In genomic region chr7:125420190-125420589, GRCm38 (mm10) we compare ENCODE assay signal across 8 mouse cellular contexts. TPM values are rescaled to one million over a fixed set of nuclear protein-coding genes. Genes with fewer than 3 reads are reported as not detected.
DNase-seq lines count a peak whose midpoint lies in the region; ATAC-seq and TF ChIP-seq lines count a peak whose summit lies in the region.

No protein-coding gene starts in this region.

- H3K4me3 ChIP-seq in forebrain, postnatal 0 days (ENCODE audit: low read depth, low read length) = no peak overlapping the region
- H3K4me3 ChIP-seq in forebrain, embryonic 14.5 days (ENCODE audit: low read depth, low read length) = no peak overlapping the region
- H3K4me3 ChIP-seq in neural tube, embryonic 15.5 days (replicated peaks) = no peak overlapping the region
- H3K4me3 ChIP-seq in bone marrow, adult 2 months (replicated peaks; ENCODE audit: control insufficient read depth, low read depth, low read length) = no peak overlapping the region

- no peaks in the 10 kb centered on the region for H3K27me3 ChIP-seq in forebrain, postnatal 0 days (ENCODE audit: insufficient read depth, low read length)
- 0 out of 2 replicates have a peak, but pooled peaks cover 3% of the 10 kb centered on the region for H3K27me3 ChIP-seq in forebrain, embryonic 14.5 days (replicated peaks; ENCODE audit: control insufficient read depth, insufficient read depth, low read length)
- no peaks in the 10 kb centered on the region for H3K27me3 ChIP-seq in neural tube, embryonic 15.5 days (replicated peaks)

- no peaks in the 10 kb centered on the region for H3K4me1 ChIP-seq in forebrain, postnatal 0 days (ENCODE audit: insufficient read depth)
- H3K4me1 ChIP-seq in forebrain, embryonic 14.5 days (ENCODE audit: control insufficient read depth, insufficient read depth, low read length) = no peaks in the 10 kb centered on the region
- H3K4me1 ChIP-seq in neural tube, embryonic 15.5 days = peaks cover 9% of the 10 kb centered on the region; the same call in 1 of the 2 replicates
- H3K4me1 ChIP-seq in bone marrow, adult 2 months (ENCODE audit: control insufficient read depth, insufficient read depth, low read length) = no peaks in the 10 kb centered on the region

- peak; percentile 55 for TF ChIP-seq CTCF in forebrain, postnatal 0 days (IDR thresholded peaks at IDR 0.05; ENCODE audit: low read depth)
- peak; percentile 70 for TF ChIP-seq CTCF in bone marrow, adult 2 months (IDR thresholded peaks at IDR 0.05; ENCODE audit: control insufficient read depth, insufficient read depth, low read length)

- WGBS in forebrain, postnatal 0 days = 65% methylated on average over 2 of the region's 2 CpGs
- 62% methylated on average over 2 of the region's 2 CpGs for WGBS in forebrain, embryonic 14.5 days
- 65% methylated on average over 2 of the region's 2 CpGs for WGBS in neural tube, embryonic 15.5 days
- 67% methylated on average over 2 of the region's 2 CpGs for WGBS in bone marrow, adult 2 months

- H3K9ac ChIP-seq in forebrain, postnatal 0 days = no peak overlapping the region
- no peak overlapping the region for H3K9ac ChIP-seq in forebrain, embryonic 14.5 days (ENCODE audit: low read length)
- H3K9ac ChIP-seq in neural tube, embryonic 15.5 days (replicated peaks) = no peak overlapping the region

- no peaks in the 10 kb centered on the region for H3K9me3 ChIP-seq in forebrain, postnatal 0 days (ENCODE audit: low read length)
- no peaks in the 10 kb centered on the region for H3K9me3 ChIP-seq in forebrain, embryonic 14.5 days (replicated peaks; ENCODE audit: control insufficient read depth, low read length)
- no peaks in the 10 kb centered on the region for H3K9me3 ChIP-seq in neural tube, embryonic 15.5 days (replicated peaks)

- no peak for DNase-seq in forebrain, postnatal 0 days
- no peak for DNase-seq in forebrain, embryonic 14.5 days (ENCODE audit: low spot score)
- DNase-seq in neural tube, embryonic 10.5 days (ENCODE audit: extremely low spot score, low spot score) = peak; percentile 42
- DNase-seq in kidney, postnatal 10 days = peak; percentile 50
- peak; percentile 90 for DNase-seq in thymus, postnatal 4 days

- no peak for ATAC-seq in forebrain, postnatal 0 days
- no peak for ATAC-seq in forebrain, embryonic 14.5 days
- ATAC-seq in neural tube, embryonic 15.5 days (ENCODE audit: low FRiP score) = no peak
- peak; percentile 49 for ATAC-seq in monocyte, adult 5-6 weeks (replicated peaks; ENCODE audit: insufficient number of reproducible peaks, low FRiP score, low TSS enrichment, poor library complexity, severe bottlenecking)

- no peak overlapping the region for H3K27ac ChIP-seq in forebrain, postnatal 0 days (ENCODE audit: low read depth, low read length)
- no peak overlapping the region for H3K27ac ChIP-seq in forebrain, embryonic 14.5 days (ENCODE audit: low read depth, low read length)
- H3K27ac ChIP-seq in neural tube, embryonic 15.5 days (replicated peaks) = no peak overlapping the region
- no peak overlapping the region for H3K27ac ChIP-seq in bone marrow, adult 2 months (ENCODE audit: control insufficient read depth, insufficient read depth, low read depth, low read length, poor library complexity)

- no peaks in the 10 kb centered on the region for H3K36me3 ChIP-seq in forebrain, postnatal 0 days (ENCODE audit: insufficient read depth)
- H3K36me3 ChIP-seq in forebrain, embryonic 14.5 days (ENCODE audit: control insufficient read depth, insufficient read depth, low read length) = no peaks in the 10 kb centered on the region
- no peaks in the 10 kb centered on the region for H3K36me3 ChIP-seq in neural tube, embryonic 15.5 days

- H3K4me2 ChIP-seq in forebrain, postnatal 0 days (ENCODE audit: low read depth) = no peak overlapping the region
- no peak overlapping the region for H3K4me2 ChIP-seq in forebrain, embryonic 14.5 days (ENCODE audit: low read length)
- H3K4me2 ChIP-seq in neural tube, embryonic 15.5 days = no peak overlapping the region

- no peak for TF ChIP-seq POLR2A in bone marrow, adult 2 months (IDR thresholded peaks at IDR 0.05; ENCODE audit: borderline replicate concordance, control insufficient read depth, low read depth, low read length)

RNA-seq across cellular contexts. Expression of gene Kdm8, which starts 24.3 kb away (rescaled TPM):
- 4.7 and 6.9 TPM in 2 replicates for total RNA-seq in forebrain, postnatal 0 days (2014; rRNA removed)
- 1.9 and 3.1 TPM in 2 replicates for polyA plus RNA-seq in forebrain, postnatal 0 days (2015; fragmentation: Nextera tagmentation; extraction: Ambion mirVana)
- 5.2 TPM in 2 replicates for polyA plus RNA-seq in forebrain, embryonic 14.5 days (2014; fragmentation: Nextera tagmentation; extraction: Ambion mirVana)
- polyA plus RNA-seq in neural tube, embryonic 15.5 days (2015; fragmentation: Nextera tagmentation; extraction: Ambion mirVana) = 4.7 and 5.7 TPM in 2 replicates
- 1.5 and 2.5 TPM in 2 replicates for polyA plus RNA-seq in bone marrow, adult 2 months (2011; ENCODE audit: insufficient read depth, insufficient read length, low replicate concordance, missing spikeins)
- total RNA-seq in monocyte, adult 5-6 weeks (2017) = 0.75 to 5.1 TPM (median 2.6 TPM) in 3 replicates

Comparison
In these comparisons a context has a peak if more than half of its experiments do, and no peak if none do; other contexts are left out.
1. DNase-seq: peak in neural tube, embryonic 10.5 days (single experiment), kidney, postnatal 10 days (single experiment) and thymus, postnatal 4 days (single experiment); none in forebrain, postnatal 0 days (single experiment) and forebrain, embryonic 14.5 days (single experiment).